Mouse (Mus musculus): ENCODE measurements around the gene Cmbl. TPM values are rescaled to one million over a fixed set of nuclear protein-coding genes. Genes with fewer than 3 reads are reported as not detected.
A peak's percentile ranks its signal among the peaks of the same experiment; 100 is the strongest.

The Cmbl gene
- not detected in 2 replicates for polyA plus RNA-seq (2012; ENCODE audit: insufficient read depth, low replicate concordance)

- Histone ChIP-seq H3K27me3 (replicated peaks) (no peaks in the 10 kb centered on the region), H3K36me3 (replicated peaks; ENCODE audit: low read length) (no peaks in the 10 kb centered on the region), H3K9me3 (peaks cover 13% of the 10 kb centered on the region), H3K4me1 (peaks cover 40% of the 10 kb centered on the region), H3K4me3 (replicated peaks) (no peak within 1 kb of the TSS)
- TF ChIP-seq FLI1 (IDR thresholded peaks at IDR 0.05; ENCODE audit: low read length) (no peak), GATA1 (IDR thresholded peaks at IDR 0.05; ENCODE audit: borderline replicate concordance, low read length) (no peak)
These were observed at the start of gene Cmbl for GRCm38 (mm10) chr15:31565184-31565583. Cmbl (plus strand) TSS chr15:31565389.

GRCm38 (mm10) chr15:31517186-31517585 lies 48.0 kb upstream of the Cmbl start:
- H3K4me3 ChIP-seq (replicated peaks): no peak overlapping the region
- peaks cover 89% of the 10 kb centered on the region for H3K4me1 ChIP-seq
- H3K9me3 ChIP-seq: no peaks in the 10 kb centered on the region
- H3K27me3 ChIP-seq (replicated peaks): no peaks in the 10 kb centered on the region
- peaks cover 6% of the 10 kb centered on the region for H3K36me3 ChIP-seq (replicated peaks; ENCODE audit: low read length)
- TF ChIP-seq FLI1 (IDR thresholded peaks at IDR 0.05; ENCODE audit: low read length) (no peak), GATA1 (IDR thresholded peaks at IDR 0.05; ENCODE audit: borderline replicate concordance, low read length) (no peak)

- Histone ChIP-seq H3K36me3 (replicated peaks; ENCODE audit: low read length) (peaks cover 4% of the 10 kb centered on the region), H3K4me3 (replicated peaks) (no peak overlapping the region), H3K9me3 (no peaks in the 10 kb centered on the region), H3K4me1 (peaks cover 89% of the 10 kb centered on the region), H3K27me3 (replicated peaks) (no peaks in the 10 kb centered on the region)
- TF ChIP-seq FLI1 (IDR thresholded peaks at IDR 0.05; ENCODE audit: low read length) (no peak), GATA1 (IDR thresholded peaks at IDR 0.05; ENCODE audit: borderline replicate concordance, low read length) (no peak)
These were observed 46.8 kb upstream of the Cmbl start for GRCm38 (mm10) chr15:31518371-31518770.

GRCm38 (mm10) chr15:31519000-31519399 lies 46.2 kb upstream of the Cmbl start:
- peaks cover 6% of the 10 kb centered on the region for H3K36me3 ChIP-seq (replicated peaks; ENCODE audit: low read length)
- H3K9me3 ChIP-seq: no peaks in the 10 kb centered on the region
- peaks cover 89% of the 10 kb centered on the region for H3K4me1 ChIP-seq
- TF ChIP-seq GATA1 (IDR thresholded peaks at IDR 0.05; ENCODE audit: borderline replicate concordance, low read length) (no peak), FLI1 (IDR thresholded peaks at IDR 0.05; ENCODE audit: low read length) (no peak)
- H3K4me3 ChIP-seq (replicated peaks): no peak overlapping the region
- no peaks in the 10 kb centered on the region for H3K27me3 ChIP-seq (replicated peaks)

- Histone ChIP-seq H3K4me1 (peaks cover 62% of the 10 kb centered on the region), H3K9me3 (no peaks in the 10 kb centered on the region)
These were observed 38.7 kb upstream of the Cmbl start for GRCm38 (mm10) chr15:31526463-31526862.

GRCm38 (mm10) chr15:31528477-31528876 lies 36.7 kb upstream of the Cmbl start:
- H3K9me3 ChIP-seq: no peaks in the 10 kb centered on the region
- H3K27me3 ChIP-seq (replicated peaks): no peaks in the 10 kb centered on the region
- H3K4me1 ChIP-seq: peaks cover 62% of the 10 kb centered on the region
- peak overlapping the region; percentile 99 for H3K4me3 ChIP-seq (replicated peaks)
- peaks cover 27% of the 10 kb centered on the region for H3K36me3 ChIP-seq (replicated peaks; ENCODE audit: low read length)
- TF ChIP-seq GATA1 (IDR thresholded peaks at IDR 0.05; ENCODE audit: borderline replicate concordance, low read length) (no peak), FLI1 (IDR thresholded peaks at IDR 0.05; ENCODE audit: low read length) (no peak)

More at GRCm38 (mm10) chr15:31526463-31526862, 38.7 kb upstream of the Cmbl start:
- Histone ChIP-seq H3K4me3 (replicated peaks) (no peak overlapping the region), H3K27me3 (replicated peaks) (no peaks in the 10 kb centered on the region), H3K36me3 (replicated peaks; ENCODE audit: low read length) (peaks cover 27% of the 10 kb centered on the region)
- TF ChIP-seq GATA1 (IDR thresholded peaks at IDR 0.05; ENCODE audit: borderline replicate concordance, low read length) (no peak), FLI1 (IDR thresholded peaks at IDR 0.05; ENCODE audit: low read length) (no peak)

- no peaks in the 10 kb centered on the region for H3K27me3 ChIP-seq (replicated peaks)
- peaks cover 62% of the 10 kb centered on the region for H3K4me1 ChIP-seq
- no peaks in the 10 kb centered on the region for H3K9me3 ChIP-seq
- TF ChIP-seq FLI1 (IDR thresholded peaks at IDR 0.05; ENCODE audit: low read length): no peak
- no peak for TF ChIP-seq GATA1 (IDR thresholded peaks at IDR 0.05; ENCODE audit: borderline replicate concordance, low read length)
- peaks cover 24% of the 10 kb centered on the region for H3K36me3 ChIP-seq (replicated peaks; ENCODE audit: low read length)
- H3K4me3 ChIP-seq (replicated peaks): peak overlapping the region; percentile 99
These were observed 36.1 kb upstream of the Cmbl start for GRCm38 (mm10) chr15:31529103-31529502.

GRCm38 (mm10) chr15:31529811-31530658 lies 35.2 kb upstream of the Cmbl start:
- peaks cover 21% of the 10 kb centered on the region for H3K36me3 ChIP-seq (replicated peaks; ENCODE audit: low read length)
- peaks cover 62% of the 10 kb centered on the region for H3K4me1 ChIP-seq
- no peaks in the 10 kb centered on the region for H3K9me3 ChIP-seq
- peak overlapping the region; percentile 99 for H3K4me3 ChIP-seq (replicated peaks)
- TF ChIP-seq FLI1 (IDR thresholded peaks at IDR 0.05; ENCODE audit: low read length): no peak
- TF ChIP-seq GATA1 (IDR thresholded peaks at IDR 0.05; ENCODE audit: borderline replicate concordance, low read length): no peak
- no peaks in the 10 kb centered on the region for H3K27me3 ChIP-seq (replicated peaks)

GRCm38 (mm10) chr15:31530659-31531445 lies 34.3 kb upstream of the Cmbl start, which contains the start of gene March6:
March6 (minus strand) TSS chr15:31531053.
- TF ChIP-seq GATA1 (IDR thresholded peaks at IDR 0.05; ENCODE audit: borderline replicate concordance, low read length) (no peak), FLI1 (IDR thresholded peaks at IDR 0.05; ENCODE audit: low read length) (no peak; the same call in 1 of the 2 replicates)
- H3K36me3 ChIP-seq (replicated peaks; ENCODE audit: low read length): peaks cover 19% of the 10 kb centered on the region
- no peaks in the 10 kb centered on the region for H3K27me3 ChIP-seq (replicated peaks)
- H3K4me3 ChIP-seq (replicated peaks): peak within 1 kb of the TSS; percentile 99
- no peaks in the 10 kb centered on the region for H3K9me3 ChIP-seq
- H3K4me1 ChIP-seq: peaks cover 62% of the 10 kb centered on the region
